Mouse (Mus musculus) kidney, adult 2 months (tissue): ENCODE measurements around the gene Irgc1. TPM values are rescaled to one million over a fixed set of nuclear protein-coding genes. Genes with fewer than 3 reads are reported as not detected.

ENCODE experiments used
- DNase-seq: peaks from one replicate; pipeline ENCODE4 v3.0.0; 2021
- H3K27ac ChIP-seq: fragments of 200-500 bp; 2 replicates; pipeline ENCODE4 v1.5.1; 2012; ENCODE audit warnings: low read depth, low read length, control low read depth, inconsistent platforms; ENCODE audit not compliant: insufficient read depth
- H3K27me3 ChIP-seq: fragments of 200-500 bp; replicated peaks from 2 replicates; pipeline ENCODE4 v1.6.1; 2012; ENCODE audit warnings: mild to moderate bottlenecking, moderate library complexity, low read length, inconsistent platforms; ENCODE audit not compliant: control insufficient read depth, insufficient read depth
- H3K36me3 ChIP-seq: fragments of 200-500 bp; 2 replicates; pipeline ENCODE4 v1.6.1; 2012; ENCODE audit warnings: mild to moderate bottlenecking, moderate library complexity, low read length, inconsistent platforms; ENCODE audit not compliant: control insufficient read depth, insufficient read depth
- H3K4me1 ChIP-seq: fragments of 200-500 bp; 2 replicates; pipeline ENCODE4 v1.6.1; 2011; ENCODE audit warnings: low read length; ENCODE audit not compliant: control insufficient read depth, insufficient read depth
- H3K4me3 ChIP-seq: fragments of 200-500 bp; 2 replicates; pipeline ENCODE4 v1.5.1; 2011; ENCODE audit warnings: mild to moderate bottlenecking, low read depth, low read length, control low read depth; ENCODE audit not compliant: insufficient read depth
- CTCF ChIP-seq: fragments of 200-500 bp; conservative IDR thresholded peaks from 2 replicates; pipeline ENCODE4 v1.5.1; 2011; ENCODE audit warnings: low read depth, mild to moderate bottlenecking, control low read depth, low read length, moderate library complexity, mixed read lengths; ENCODE audit not compliant: insufficient read depth, insufficient read length
- POLR2A ChIP-seq: fragments of 200-500 bp; IDR thresholded peaks from one replicate; pipeline ENCODE4 v1.6.1; 2011; ENCODE audit warnings: low read depth, low read length, control low read depth
- WGBS: fragments of 180-500 bp; shearing (Covaris S2); methylation state at CpG from one replicate; pipeline ENCODE4 v1.1.7; 2018; 5-methylcytosine and 5-hydroxymethylcytosine counted together
- polyA plus RNA-seq: library from polyadenylated mRNA; depleted of rRNA; stranded (reverse); fragments of >200 nt; gene quantifications from 2 replicates; pipeline ENCODE4 v1.2.3, GENCODE M21; 2012

The Irgc1 gene
- polyA plus RNA-seq, 1 experiment = 0.33 TPM

GRCm38 (mm10) chr7:24470356-24470755, 18.3 kb upstream of the Irgc1 start:
- WGBS = 90% methylated on average over 7 of the region's 7 CpGs

GRCm38 (mm10) chr7:24469126-24469525, 17.0 kb upstream of the Irgc1 start:
- WGBS = 91% methylated on average over 3 of the region's 3 CpGs
- H3K36me3 ChIP-seq = no peaks in the 10 kb centered on the region
- DNase-seq = no peak
- TF ChIP-seq POLR2A (no peak), CTCF (peak; percentile 31; the same call in 1 of the 2 replicates)
- no peak overlapping the region for H3K27ac ChIP-seq
- H3K4me3 ChIP-seq = no peak overlapping the region
- H3K27me3 ChIP-seq = no peaks in the 10 kb centered on the region
- no peaks in the 10 kb centered on the region for H3K4me1 ChIP-seq

More at GRCm38 (mm10) chr7:24470356-24470755, 18.3 kb upstream of the Irgc1 start:
- Histone ChIP-seq H3K27ac (no peak overlapping the region), H3K4me1 (no peaks in the 10 kb centered on the region), H3K27me3 (no peaks in the 10 kb centered on the region), H3K4me3 (no peak overlapping the region), H3K36me3 (no peaks in the 10 kb centered on the region)
- TF ChIP-seq POLR2A (no peak), CTCF (no peak)
- DNase-seq = no peak

GRCm38 (mm10) chr7:24467886-24468285, 15.8 kb upstream of the Irgc1 start:
- Histone ChIP-seq H3K27me3 (no peaks in the 10 kb centered on the region), H3K4me1 (no peaks in the 10 kb centered on the region), H3K27ac (no peak overlapping the region), H3K4me3 (no peak overlapping the region), H3K36me3 (no peaks in the 10 kb centered on the region)
- TF ChIP-seq CTCF (no peak), POLR2A (no peak)
- DNase-seq = no peak
- WGBS = 78% methylated on average over 5 of the region's 5 CpGs

GRCm38 (mm10) chr7:24466835-24467234, 14.7 kb upstream of the Irgc1 start:
- H3K4me1 ChIP-seq = 0 out of 2 replicates have a peak, but pooled peaks cover 3% of the 10 kb centered on the region
- no peak overlapping the region for H3K27ac ChIP-seq
- H3K4me3 ChIP-seq = no peak overlapping the region
- no peaks in the 10 kb centered on the region for H3K27me3 ChIP-seq
- DNase-seq = no peak
- H3K36me3 ChIP-seq = no peaks in the 10 kb centered on the region
- 87% methylated on average over 6 of the region's 6 CpGs for WGBS
- TF ChIP-seq CTCF (no peak), POLR2A (no peak)

GRCm38 (mm10) chr7:24462388-24463319, 10.6 kb upstream of the Irgc1 start, which contains the start of gene Plaur:
Gene Plaur (plus strand): TSS chr7:24462484.
- Histone ChIP-seq H3K27me3 (no peaks in the 10 kb centered on the region), H3K4me3 (peak within 1 kb of the TSS; percentile 37), H3K4me1 (0 out of 2 replicates have a peak, but pooled peaks cover 11% of the 10 kb centered on the region), H3K27ac (peak within 1 kb of the TSS; percentile 70), H3K36me3 (no peaks in the 10 kb centered on the region)
- 3% methylated on average over 27 of the region's 27 CpGs for WGBS
- no peak for TF ChIP-seq POLR2A
- DNase-seq = peak; percentile 69

GRCm38 (mm10) chr7:24461376-24462051, 9.4 kb upstream of the Irgc1 start:
- TF ChIP-seq CTCF (no peak), POLR2A (no peak)
- Histone ChIP-seq H3K4me1 (0 out of 2 replicates have a peak, but pooled peaks cover 11% of the 10 kb centered on the region), H3K27ac (peak overlapping the region; percentile 65), H3K27me3 (no peaks in the 10 kb centered on the region), H3K4me3 (no peak overlapping the region), H3K36me3 (no peaks in the 10 kb centered on the region)
- DNase-seq = peak; percentile 93
- 17% methylated on average over 14 of the region's 14 CpGs for WGBS

GRCm38 (mm10) chr7:24459843-24460242, 7.7 kb upstream of the Irgc1 start:
- Histone ChIP-seq H3K27me3 (no peaks in the 10 kb centered on the region), H3K27ac (peak overlapping the region; percentile 6; the same call in 1 of the 2 replicates), H3K4me3 (no peak overlapping the region), H3K4me1 (0 out of 2 replicates have a peak, but pooled peaks cover 11% of the 10 kb centered on the region), H3K36me3 (no peaks in the 10 kb centered on the region)
- TF ChIP-seq POLR2A (no peak), CTCF (no peak)
- 39% methylated on average over 3 of the region's 3 CpGs for WGBS
- DNase-seq = peak; percentile 50
